Mouse (Mus musculus): ENCODE results near the gene Itga9.
A peak's percentile ranks its signal among the peaks of the same experiment; 100 is the strongest.

Gene Itga9

GRCm38 (mm10) chr9:118875705-118876104 is 269.2 kb downstream of the Itga9 start:
- DNase-seq (ENCODE audit: low spot score in 2 of 2): no peak

DNA sequence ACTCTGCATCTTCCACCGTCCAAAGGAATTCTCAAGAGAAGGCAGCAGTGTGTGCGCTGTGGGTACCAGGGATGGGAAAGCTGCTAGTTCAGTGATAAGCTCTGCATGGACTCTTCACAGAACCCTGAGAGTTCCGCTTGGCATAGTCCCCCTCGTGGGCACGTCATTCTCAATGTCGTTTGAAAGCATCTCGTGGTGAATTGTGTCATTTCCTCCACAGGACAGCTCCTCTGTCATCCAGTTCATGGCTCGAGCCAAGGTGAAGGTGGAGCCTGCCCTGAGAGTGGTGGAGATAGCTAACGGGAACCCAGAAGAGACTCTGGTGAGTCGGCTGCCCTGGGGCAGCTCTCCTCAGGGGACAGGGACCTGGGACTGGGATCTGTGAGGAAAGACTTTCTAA is 270.4 kb downstream of the Itga9 start:
- DNase-seq (ENCODE audit: low spot score in 2 of 2): no peak

DNA sequence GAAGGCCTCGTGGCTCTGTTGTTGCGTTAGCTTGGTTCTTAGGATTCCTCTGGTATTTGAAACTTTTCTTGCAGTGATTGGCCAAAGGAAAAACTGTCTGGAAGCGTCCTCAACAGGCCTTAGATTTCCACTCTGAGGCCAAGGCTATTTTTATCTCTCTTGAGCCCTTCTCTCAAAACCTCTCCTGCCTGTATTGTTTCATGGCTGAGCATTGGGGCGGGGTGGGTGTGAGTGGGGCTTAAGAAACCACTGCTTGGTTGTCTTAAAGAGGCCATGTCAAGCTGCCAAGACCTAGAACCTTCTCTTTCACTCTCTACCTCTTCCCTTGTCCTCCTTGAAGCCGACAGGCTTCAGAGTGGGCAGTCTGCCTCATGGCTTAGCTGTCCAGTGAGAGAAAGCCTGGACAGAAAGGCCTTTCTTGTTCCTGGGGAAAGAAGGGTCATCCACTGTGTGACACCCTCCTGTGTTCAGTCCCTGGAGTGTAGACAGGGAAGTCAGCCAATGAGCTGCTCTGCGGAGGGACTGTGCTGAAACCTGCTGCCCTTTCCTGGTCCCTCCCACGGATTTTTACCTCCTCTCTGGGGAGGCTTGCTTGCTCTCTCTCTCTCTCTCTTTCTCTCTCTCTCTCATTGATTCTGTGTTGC is 271.0 kb downstream of the Itga9 start:
- DNase-seq (ENCODE audit: low spot score in 2 of 2): no peak

- DNase-seq (ENCODE audit: low spot score in 2 of 2): no peak
Observed at GRCm38 (mm10) chr9:118878596-118878995, 272.1 kb downstream of the Itga9 start.

GRCm38 (mm10) chr9:118881281-118881945 is 274.9 kb downstream of the Itga9 start:
- DNase-seq (ENCODE audit: low spot score in 2 of 2): no peak

GRCm38 (mm10) chr9:118881946-118882284 is 275.4 kb downstream of the Itga9 start:
- no peak for DNase-seq (ENCODE audit: low spot score in 2 of 2)

DNA sequence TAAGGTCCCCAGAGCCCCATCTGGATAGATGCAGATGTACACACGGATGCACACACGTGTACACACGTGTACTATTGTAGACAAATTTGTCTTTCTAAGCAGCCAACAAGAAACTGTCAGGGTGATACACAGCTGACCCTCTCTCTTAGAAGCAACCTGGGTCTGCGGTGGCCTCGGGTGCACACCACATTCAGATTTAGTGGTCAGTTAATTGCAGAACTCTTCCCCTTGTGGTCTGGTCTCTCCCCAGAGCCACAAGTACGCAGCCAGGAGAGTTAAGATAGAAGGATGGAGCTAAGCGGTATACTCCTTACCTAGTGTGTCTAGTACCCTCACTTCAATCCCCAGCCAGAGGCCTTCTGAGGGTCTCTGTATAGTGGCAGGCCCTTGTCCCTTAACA is 276.7 kb downstream of the Itga9 start:
- no peak for DNase-seq (ENCODE audit: low spot score in 2 of 2)

- no peak for DNase-seq (ENCODE audit: low spot score in 2 of 2)
Observed at GRCm38 (mm10) chr9:118885785-118886184, 279.3 kb downstream of the Itga9 start.

- no peak for DNase-seq (ENCODE audit: low spot score in 2 of 2)
Observed at GRCm38 (mm10) chr9:118887201-118887600, 280.7 kb downstream of the Itga9 start.

- DNase-seq (ENCODE audit: low spot score in 2 of 2): no peak
Observed at GRCm38 (mm10) chr9:118887734-118888133, 281.2 kb downstream of the Itga9 start.

DNA sequence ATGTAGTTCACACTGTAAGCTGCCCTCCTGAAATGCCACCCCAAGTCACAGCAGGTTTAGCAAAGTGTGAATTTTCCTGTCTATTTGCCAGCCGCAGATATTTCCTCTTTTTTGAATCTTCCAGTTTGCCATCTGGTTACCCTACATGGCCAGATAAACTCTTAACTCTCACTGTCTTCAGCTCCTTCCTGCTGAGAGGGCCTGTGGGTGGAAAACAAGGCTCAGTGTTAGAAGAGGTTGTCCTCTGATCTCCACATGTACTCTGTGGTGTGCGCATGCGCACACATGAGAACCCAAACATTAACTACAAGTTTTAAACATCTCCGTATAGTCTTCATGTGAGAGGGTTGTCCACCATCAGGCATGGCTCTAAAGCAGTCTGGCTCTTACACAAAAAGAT is 283.7 kb downstream of the Itga9 start:
- no peak for DNase-seq (ENCODE audit: low spot score in 2 of 2)

GRCm38 (mm10) chr9:118890645-118891044 is 284.2 kb downstream of the Itga9 start:
- no peak for DNase-seq (ENCODE audit: low spot score in 2 of 2)

GRCm38 (mm10) chr9:118891068-118891467 is 284.6 kb downstream of the Itga9 start:
- no peak for DNase-seq (ENCODE audit: low spot score in 2 of 2)

DNA sequence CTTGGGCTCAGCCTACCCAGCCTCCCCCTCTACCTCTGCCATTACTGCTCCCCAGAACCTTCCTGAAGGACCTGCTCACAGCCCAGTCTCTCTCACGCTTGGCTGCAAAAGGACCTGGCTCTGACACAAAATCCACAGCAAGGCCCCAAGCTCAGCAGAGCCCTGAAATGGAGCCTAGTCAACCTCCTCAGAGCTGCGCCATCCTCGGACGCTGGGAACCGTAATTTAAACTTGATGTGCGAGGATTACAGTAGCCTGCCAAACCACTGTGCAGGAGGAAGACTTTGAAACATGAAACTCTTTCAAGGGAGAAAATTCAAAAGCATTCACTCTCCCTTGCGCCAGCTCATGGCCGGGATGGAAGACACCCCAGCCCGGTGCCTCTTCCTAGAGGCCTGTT is 285.1 kb downstream of the Itga9 start:
- DNase-seq (ENCODE audit: low spot score in 2 of 2): no peak

- no peak for DNase-seq (ENCODE audit: low spot score in 2 of 2)
Observed at GRCm38 (mm10) chr9:118895101-118895500, 288.6 kb downstream of the Itga9 start.

DNA sequence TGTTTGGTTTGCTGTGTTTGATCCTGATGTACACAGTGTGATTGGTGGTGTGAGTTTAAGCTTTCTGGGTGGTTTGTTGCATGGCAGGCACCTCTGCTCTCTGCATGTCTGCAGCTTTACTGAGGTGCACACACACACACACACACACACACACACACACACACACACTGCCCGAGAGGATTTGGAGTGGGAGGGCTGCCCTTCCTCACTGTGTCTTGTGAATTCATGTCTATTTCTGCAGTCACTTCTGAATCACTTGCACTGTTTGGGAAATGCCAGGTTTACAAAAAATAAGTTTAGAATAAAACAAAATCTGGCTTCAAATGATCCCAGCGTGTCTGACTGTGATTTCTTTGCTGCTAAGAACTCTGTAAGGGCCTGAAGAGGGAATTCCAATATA is 294.2 kb downstream of the Itga9 start:
- no peak for DNase-seq (ENCODE audit: low spot score in 2 of 2)

DNA sequence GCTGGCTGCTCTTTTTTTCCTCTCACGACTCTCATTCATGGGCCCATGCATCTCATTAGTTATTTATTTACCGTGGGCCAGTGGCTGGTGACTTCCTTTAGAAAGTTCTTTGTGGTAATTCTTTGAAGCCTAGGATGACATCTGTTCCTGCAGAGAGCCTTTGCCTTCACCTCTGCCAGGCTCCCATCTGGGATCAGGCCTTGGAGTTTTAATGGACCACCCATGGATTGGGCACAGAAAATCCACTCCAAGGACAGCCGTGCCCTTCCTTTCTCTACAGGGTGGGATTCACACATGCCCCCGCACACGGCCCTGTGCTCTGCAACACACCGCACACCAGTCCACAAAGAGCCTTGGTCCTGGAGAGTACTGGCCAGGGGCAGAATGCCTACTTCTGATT is 295.4 kb downstream of the Itga9 start:
- no peak for DNase-seq (ENCODE audit: low spot score in 2 of 2)

- DNase-seq (ENCODE audit: low spot score in 2 of 2): peak; percentile 77 to 78
Observed at GRCm38 (mm10) chr9:118907934-118908620, 301.6 kb downstream of the Itga9 start.

DNA sequence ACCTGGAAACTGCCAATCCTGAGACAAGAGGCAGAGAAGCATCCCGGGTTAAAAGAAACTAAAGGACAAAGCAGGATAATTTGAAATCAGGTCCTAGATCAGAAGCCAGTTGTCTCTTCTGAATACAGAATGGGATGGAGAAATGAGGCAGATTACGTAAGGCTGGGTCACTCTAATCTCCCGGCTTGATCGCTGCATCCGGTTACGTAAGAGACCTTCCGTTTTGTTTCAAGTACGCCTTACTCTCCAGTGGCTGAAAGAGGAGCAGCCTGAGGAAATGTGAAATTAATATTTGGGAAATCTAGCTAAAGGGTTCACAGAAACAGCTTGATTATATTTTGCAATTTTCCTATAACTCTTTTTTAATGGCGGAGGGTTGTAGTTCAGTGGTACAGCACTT is 306.6 kb downstream of the Itga9 start:
- DNase-seq (ENCODE audit: low spot score in 2 of 2): no peak

DNA sequence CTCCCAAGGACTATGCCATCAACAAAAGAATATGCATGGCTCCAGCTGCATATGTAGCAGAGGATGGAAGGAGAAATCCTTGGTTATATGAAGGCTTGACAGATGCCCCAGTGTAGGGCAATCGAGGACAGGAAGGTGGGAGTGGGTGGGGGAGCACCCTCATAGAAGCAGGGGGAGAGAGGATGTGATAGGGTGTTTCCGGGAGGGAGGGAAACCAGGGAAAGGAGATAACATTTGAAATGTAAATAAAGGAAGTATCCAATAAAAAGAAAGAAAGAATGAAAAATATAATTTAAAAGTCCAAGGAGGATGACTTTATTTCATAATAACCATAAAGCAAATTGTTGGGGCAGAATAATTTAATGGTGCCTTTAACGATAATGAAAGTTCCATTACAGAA is 307.1 kb downstream of the Itga9 start:
- DNase-seq (ENCODE audit: low spot score in 2 of 2): no peak

DNA sequence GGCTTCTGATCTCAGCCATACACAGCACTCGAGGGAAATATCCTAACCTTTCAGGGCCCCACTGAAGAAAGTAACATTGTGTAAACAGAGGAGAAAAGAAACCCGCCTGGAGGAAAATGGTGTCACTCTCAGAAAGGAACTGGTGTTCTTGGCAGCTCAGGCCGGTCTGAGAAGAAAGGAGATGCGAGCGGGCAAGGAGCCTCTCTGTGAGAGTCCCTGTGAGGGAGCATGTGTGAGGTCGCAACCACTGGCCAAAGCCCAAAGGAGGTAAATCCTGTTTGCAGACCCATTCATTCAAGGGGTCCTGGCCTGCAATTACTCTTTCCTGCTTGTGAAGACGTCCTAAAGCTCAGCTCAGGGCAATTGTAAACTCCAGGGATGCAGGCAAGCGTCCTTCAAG is 308.1 kb downstream of the Itga9 start:
- no peak for DNase-seq (ENCODE audit: low spot score in 2 of 2)

- DNase-seq (ENCODE audit: low spot score in 2 of 2): no peak
Observed at GRCm38 (mm10) chr9:118915290-118915689, 308.8 kb downstream of the Itga9 start.

DNA sequence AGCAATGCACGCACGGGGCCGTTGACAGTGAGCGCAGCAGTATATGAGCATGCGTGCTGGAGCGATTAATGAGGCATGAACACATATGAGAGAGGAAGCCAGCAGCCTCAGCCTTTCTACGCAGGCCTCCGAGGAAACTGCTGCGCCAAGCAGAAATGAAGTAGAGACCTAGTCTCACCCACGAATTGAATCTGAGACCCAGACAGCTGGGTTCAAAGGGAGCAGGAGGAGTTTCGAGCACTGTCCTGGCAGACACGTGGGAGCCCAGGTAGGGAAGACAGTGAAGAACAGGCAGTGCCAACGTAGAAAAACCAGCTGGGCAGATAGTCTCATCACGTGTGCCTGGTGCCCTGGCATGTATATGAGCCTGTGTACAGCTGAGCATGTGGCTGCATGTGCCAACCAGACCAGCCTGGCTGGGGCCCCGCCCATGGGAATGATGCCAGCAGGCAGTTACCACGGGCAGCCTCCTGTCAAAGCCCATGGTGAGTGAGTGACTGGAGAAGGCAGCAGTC is 313.2 kb downstream of the Itga9 start:
- DNase-seq (ENCODE audit: low spot score in 2 of 2): peak in 1 of 2 experiments; percentile 38

All from right cerebral cortex, postnatal 36 days (tissue).